ENCODE assay signal across 13 mouse cellular contexts in the genomic region with DNA sequence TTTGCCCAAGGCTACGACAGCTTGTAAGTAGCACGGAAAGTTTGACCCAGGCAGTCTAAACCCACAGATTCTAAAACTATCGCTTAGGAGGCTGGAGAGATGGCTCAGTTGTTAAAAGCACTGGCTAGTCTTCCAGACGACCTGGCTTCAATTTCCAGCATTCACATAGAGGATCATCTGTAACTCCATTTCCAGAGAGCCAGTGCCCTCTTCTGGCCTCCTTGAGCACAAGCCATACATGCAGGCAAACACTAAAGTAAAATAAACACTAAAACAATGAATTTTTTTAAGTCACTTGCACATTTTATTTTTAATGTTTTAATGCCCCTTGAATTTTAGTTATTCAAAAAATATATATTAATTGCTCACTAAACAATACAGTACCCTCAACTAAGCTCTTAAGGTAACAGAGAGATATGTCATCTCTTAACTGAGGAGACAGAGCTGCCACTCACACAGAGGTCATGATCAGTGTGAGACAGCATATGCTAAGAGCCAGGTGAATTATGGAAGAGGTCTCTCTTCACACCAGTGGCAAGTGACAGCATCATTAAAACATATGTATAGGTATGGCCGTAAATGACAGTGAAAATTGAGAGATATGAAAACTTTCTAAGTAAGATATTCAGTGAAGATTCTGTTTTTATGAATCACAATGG. TPM values are rescaled to one million over a fixed set of nuclear protein-coding genes. Genes with fewer than 3 reads are reported as not detected.
DNase-seq lines count a peak whose midpoint lies in the region; ATAC-seq and TF ChIP-seq lines count a peak whose summit lies in the region.
"Had no signal": no experiment of that assay in that cellular context is flagged by ENCODE, and none has a peak within 500 bp of the region (broad histone marks: within the 10 kb centered on the region; RNA-seq: fewer than 3 reads in every experiment).

No protein-coding gene starts in this region.

- H3K9ac ChIP-seq in intestine, postnatal 0 days (ENCODE audit: low read depth, low read length): no peak overlapping the region
- H3K9ac ChIP-seq in intestine, embryonic 16.5 days (ENCODE audit: low read depth, low read length): no peak overlapping the region
- no peak overlapping the region for H3K9ac ChIP-seq in forebrain, embryonic 12.5 days
- H3K9ac ChIP-seq: heart, embryonic 15.5 days had no signal

- CTCF ChIA-PET in Patski (lab: Charles Lee): interaction anchor here (0.9 to 4.0 kb wide), 13 partner anchors 9 to 1050 kb away, joined by 3 to 23 read pairs (median 7); a partner anchor contains a TSS

- no peaks in the 10 kb centered on the region for H3K9me3 ChIP-seq in intestine, postnatal 0 days (ENCODE audit: control insufficient read depth)
- H3K9me3 ChIP-seq in intestine, embryonic 16.5 days (ENCODE audit: control insufficient read depth, low read length): no peaks in the 10 kb centered on the region
- no peaks in the 10 kb centered on the region for H3K9me3 ChIP-seq in forebrain, embryonic 12.5 days
- H3K9me3 ChIP-seq: heart, embryonic 15.5 days had no signal

- no peak for ATAC-seq in intestine, postnatal 0 days
- ATAC-seq in intestine, embryonic 16.5 days: no peak
- peak; percentile 47 for ATAC-seq in Patski
- no peak for ATAC-seq in forebrain, embryonic 12.5 days (ENCODE audit: low FRiP score)

- DNase-seq in A20 (ENCODE audit: low read depth, low spot score) (peak; percentile 57), Patski (ENCODE audit: low read depth, low spot score) (no peak)
- peak; percentile 50 for DNase-seq in forelimb bud, embryonic 11.5 days (ENCODE audit: low read depth, low spot score)
- no peak for DNase-seq in layer of hippocampus, adult 11-12 months (ENCODE audit: low spot score)
- no peak for DNase-seq in spleen, postnatal 10 days (ENCODE audit: low spot score in 2 of 2)
- DNase-seq: lung, adult 18-20 months had no signal

- H3K4me3 ChIP-seq in intestine, postnatal 0 days (ENCODE audit: low read depth, low read length): no peak overlapping the region
- H3K4me3 ChIP-seq in intestine, embryonic 16.5 days (ENCODE audit: low read length): no peak overlapping the region
- no peak overlapping the region for H3K4me3 ChIP-seq in forebrain, embryonic 12.5 days (replicated peaks)
- H3K4me3 ChIP-seq: heart, embryonic 15.5 days had no signal

- 60% methylated on average over 5 of the region's 5 CpGs for WGBS in intestine, postnatal 0 days
- 60% methylated on average over 5 of the region's 5 CpGs for WGBS in intestine, embryonic 16.5 days
- WGBS in forebrain, embryonic 12.5 days: 54% methylated on average over 5 of the region's 5 CpGs

- in situ Hi-C loops in Patski (cut with MboI; ENCODE audit: low pct_unique_long_range_greater_than_20kb): loop anchor here (5.0 to 10.0 kb wide), 4 partner anchors 358 to 1338 kb away; a partner anchor contains a TSS

- no peaks in the 10 kb centered on the region for H3K4me1 ChIP-seq in intestine, postnatal 0 days (replicated peaks; ENCODE audit: control insufficient read depth, insufficient read depth, low read length)
- no peaks in the 10 kb centered on the region for H3K4me1 ChIP-seq in intestine, embryonic 16.5 days (ENCODE audit: control insufficient read depth, insufficient read depth, low read length)
- H3K4me1 ChIP-seq in forebrain, embryonic 12.5 days: 0 out of 2 replicates have a peak, but pooled peaks cover 5% of the 10 kb centered on the region
- H3K4me1 ChIP-seq: heart, embryonic 15.5 days had no signal

- TF ChIP-seq CTCF in intestine, postnatal 0 days (IDR thresholded peaks at IDR 0.05; ENCODE audit: low read depth): peak; percentile 68
- TF ChIP-seq CTCF in Patski (IDR thresholded peaks at IDR 0.05): peak; percentile 77

- H3K27me3 ChIP-seq in intestine, postnatal 0 days (replicated peaks; ENCODE audit: control insufficient read depth, insufficient read depth, low read length): no peaks in the 10 kb centered on the region
- no peaks in the 10 kb centered on the region for H3K27me3 ChIP-seq in intestine, embryonic 16.5 days (replicated peaks; ENCODE audit: control insufficient read depth, insufficient read depth, low read length)
- no peaks in the 10 kb centered on the region for H3K27me3 ChIP-seq in Patski
- no peaks in the 10 kb centered on the region for H3K27me3 ChIP-seq in forebrain, embryonic 12.5 days
- H3K27me3 ChIP-seq: heart, embryonic 15.5 days had no signal

- H3K4me2 ChIP-seq in intestine, postnatal 0 days (replicated peaks; ENCODE audit: low read depth): no peak overlapping the region
- no peak overlapping the region for H3K4me2 ChIP-seq in intestine, embryonic 16.5 days (ENCODE audit: low read depth, low read length)
- H3K4me2 ChIP-seq in forebrain, embryonic 12.5 days: no peak overlapping the region
- H3K4me2 ChIP-seq: heart, embryonic 15.5 days had no signal

- H3K27ac ChIP-seq in intestine, postnatal 0 days (ENCODE audit: low read depth, low read length): no peak overlapping the region
- H3K27ac ChIP-seq in intestine, embryonic 16.5 days (ENCODE audit: low read length): no peak overlapping the region
- H3K27ac ChIP-seq in forebrain, embryonic 12.5 days: no peak overlapping the region
- H3K27ac ChIP-seq: heart, embryonic 15.5 days had no signal

- no peaks in the 10 kb centered on the region for H3K36me3 ChIP-seq in intestine, postnatal 0 days (ENCODE audit: control insufficient read depth, insufficient read depth)
- H3K36me3 ChIP-seq in intestine, embryonic 16.5 days (ENCODE audit: control insufficient read depth, insufficient read depth, low read length): no peaks in the 10 kb centered on the region
- H3K36me3 ChIP-seq in forebrain, embryonic 12.5 days (replicated peaks): no peaks in the 10 kb centered on the region
- H3K36me3 ChIP-seq: heart, embryonic 15.5 days had no signal

- POLR2A ChIA-PET in Patski (lab: Charles Lee): no interaction called here

RNA-seq across cellular contexts. Expression of a gene that starts 30.8 kb away (rescaled TPM):
- polyA plus RNA-seq in intestine, postnatal 0 days (2015; fragmentation: Nextera tagmentation; extraction: Ambion mirVana): 4.5 and 4.8 TPM in 2 replicates
- 5.1 and 6.5 TPM in 2 replicates for polyA plus RNA-seq in intestine, embryonic 16.5 days (2015; fragmentation: Nextera tagmentation; extraction: Ambion mirVana)
- polyA plus RNA-seq in Patski (2021): 6.7 TPM
- polyA plus RNA-seq in forebrain, embryonic 12.5 days (2016; fragmentation: Nextera tagmentation; extraction: Ambion mirVana): 23.6 and 25.6 TPM in 2 replicates
- polyA plus RNA-seq: spleen, adult 2 months had no signal

RNA-seq across cellular contexts. Expression of a gene that starts 31.8 kb away (rescaled TPM):
- polyA plus RNA-seq in intestine, postnatal 0 days (2015; fragmentation: Nextera tagmentation; extraction: Ambion mirVana): not detected in 2 replicates
- not detected in 2 replicates for polyA plus RNA-seq in intestine, embryonic 16.5 days (2015; fragmentation: Nextera tagmentation; extraction: Ambion mirVana)
- not detected for polyA plus RNA-seq in Patski (2021)
- polyA plus RNA-seq in forebrain, embryonic 12.5 days (2016; fragmentation: Nextera tagmentation; extraction: Ambion mirVana): not detected in 2 replicates
- polyA plus RNA-seq: heart, embryonic 15.5 days; kidney, embryonic 14.5 days; neural tube, embryonic 11.5 days; spleen, adult 2 months had no signal

Comparison
In these comparisons a context has a peak if more than half of its experiments do, and no peak if none do; other contexts are left out.
1. DNase-seq: peak in A20 (single experiment) and forelimb bud, embryonic 11.5 days (single experiment); none in Patski (single experiment), layer of hippocampus, adult 11-12 months (single experiment) and spleen, postnatal 10 days (0 of 2).